Mouse (Mus musculus): ENCODE results near the gene Cldn34c1. TPM values are rescaled to one million over a fixed set of nuclear protein-coding genes. Genes with fewer than 3 reads are reported as not detected.
"Not testable (repeated sequence)": the region's sequence is repeated elsewhere in the genome, so short reads cannot be mapped to it uniquely, and the experiment has no call there.

The Cldn34c1 gene
- total RNA-seq (2021) = 5.0 and 11.2 TPM in 2 replicates
- long read RNA-seq, experiment 1, partial matches to known transcripts = 0 of 2 reads
- long read RNA-seq, experiment 1, other reads (novel, unspliced or antisense) = 1 of 2 reads
- long read RNA-seq, experiment 2, partial matches to known transcripts = 0 of 4 reads
- long read RNA-seq, experiment 2, other reads (novel, unspliced or antisense) = 4 of 4 reads

DNA sequence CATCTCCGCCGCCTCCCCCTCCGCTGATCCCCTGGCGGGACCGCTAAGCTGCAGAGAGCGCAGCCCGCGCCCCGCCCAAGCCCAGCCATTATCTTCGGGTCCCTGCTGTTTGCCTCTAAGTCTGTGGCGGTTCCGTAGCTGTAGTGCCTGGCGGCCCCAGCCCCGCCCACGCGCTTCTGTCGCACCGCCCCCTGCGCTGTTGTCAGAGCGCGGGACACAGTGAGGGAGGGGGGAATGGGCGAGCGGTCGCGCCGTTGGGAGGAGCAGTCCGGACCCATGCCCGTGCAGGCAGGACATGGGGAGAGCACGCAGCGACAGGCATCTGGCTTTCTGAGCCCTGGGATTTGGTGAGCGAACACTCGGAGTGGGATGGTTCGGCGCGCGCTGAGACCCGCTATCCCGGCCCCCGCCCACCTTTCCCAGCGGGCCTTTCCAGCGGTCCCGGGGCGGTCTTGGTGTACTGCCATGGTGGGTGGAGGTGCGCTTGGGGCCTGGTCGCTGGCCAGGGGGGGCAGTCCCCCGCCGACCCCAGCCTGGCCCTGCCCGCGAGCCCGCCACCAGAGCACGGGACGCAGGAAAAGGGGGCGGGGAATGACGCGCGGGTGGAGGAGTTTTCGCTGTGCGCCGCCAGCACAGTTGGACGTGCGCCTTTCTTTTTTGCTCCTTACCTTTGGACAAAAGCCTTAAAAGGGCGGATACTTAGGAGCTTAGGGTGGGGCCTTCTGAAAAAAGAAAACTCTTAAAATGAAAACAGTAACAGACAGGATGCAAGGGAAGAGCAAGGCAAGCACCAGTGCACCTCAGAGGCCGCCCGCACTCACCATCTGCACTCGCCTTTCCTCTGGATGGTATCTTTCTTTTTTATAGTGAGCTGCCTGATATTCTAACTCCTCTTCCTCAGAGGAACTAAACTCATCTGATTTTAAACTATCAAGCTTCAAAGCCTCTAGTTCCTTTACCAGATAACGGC, at the start of gene Cldn34c1:
Gene Cldn34c1 (plus strand): TSS at position 205 of the 970 bp plus-strand sequence.
- DNase-seq = peak; percentile 91

DNA sequence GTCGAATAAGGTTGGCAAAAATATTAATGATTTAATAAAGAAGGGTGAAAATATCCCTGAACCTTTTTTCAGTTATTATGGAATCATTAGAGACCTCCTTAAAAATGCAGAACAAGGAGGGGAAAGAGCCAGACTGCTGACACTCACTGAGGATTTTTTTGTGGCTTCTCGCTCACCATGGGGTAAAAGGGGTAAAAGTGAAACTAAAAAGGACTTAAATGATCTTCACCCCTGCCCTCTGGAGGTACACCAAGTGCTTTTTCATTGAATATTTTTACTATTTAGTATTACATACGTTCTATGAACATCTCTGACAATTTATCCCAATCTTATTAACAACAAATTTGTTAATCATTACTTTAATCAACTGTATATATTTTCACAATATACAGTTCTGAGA, 15.9 kb upstream of the Cldn34c1 start:
- DNase-seq = no peak

DNA sequence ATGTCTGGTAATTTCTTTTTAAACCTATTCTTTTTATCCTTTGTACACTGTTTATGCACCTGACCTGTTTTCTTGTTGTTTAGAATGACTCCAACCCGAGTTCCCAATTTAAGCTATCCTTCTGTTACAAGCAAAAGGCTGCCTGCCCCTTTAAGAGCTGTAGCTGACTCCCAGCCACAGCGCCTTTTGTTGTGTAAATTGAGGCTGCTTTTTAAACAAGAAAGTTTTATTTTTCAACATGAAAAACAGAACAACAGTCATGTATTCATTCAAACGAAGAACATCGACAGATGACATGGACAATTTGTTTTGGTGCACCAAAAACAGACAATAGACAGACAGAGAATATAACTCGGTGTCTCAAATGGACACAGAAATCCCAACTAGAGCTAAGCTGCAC, 489 bp upstream of the Cldn34c1 start:
- peak; percentile 7 for DNase-seq

DNA sequence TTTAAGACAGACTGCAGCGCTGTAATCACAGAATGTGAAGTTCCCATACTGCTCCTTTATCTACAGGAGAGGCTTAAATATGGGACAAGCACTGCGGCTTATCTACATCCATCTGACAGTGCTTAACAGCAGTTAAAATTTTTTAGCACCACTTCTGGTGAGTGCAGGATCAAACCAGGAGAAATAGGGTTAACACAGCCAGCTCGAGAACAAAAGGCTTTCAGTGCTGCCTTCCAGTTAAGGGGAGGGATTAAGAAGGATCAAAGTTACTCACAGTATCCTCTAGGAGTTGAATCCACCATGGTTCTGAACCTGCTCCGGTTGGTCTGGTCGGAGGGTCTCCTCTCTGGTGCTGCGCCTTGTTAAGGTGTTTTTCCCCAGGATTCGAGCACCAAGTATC, 1.4 kb downstream of the Cldn34c1 start:
- peak; percentile 8 for DNase-seq

DNA sequence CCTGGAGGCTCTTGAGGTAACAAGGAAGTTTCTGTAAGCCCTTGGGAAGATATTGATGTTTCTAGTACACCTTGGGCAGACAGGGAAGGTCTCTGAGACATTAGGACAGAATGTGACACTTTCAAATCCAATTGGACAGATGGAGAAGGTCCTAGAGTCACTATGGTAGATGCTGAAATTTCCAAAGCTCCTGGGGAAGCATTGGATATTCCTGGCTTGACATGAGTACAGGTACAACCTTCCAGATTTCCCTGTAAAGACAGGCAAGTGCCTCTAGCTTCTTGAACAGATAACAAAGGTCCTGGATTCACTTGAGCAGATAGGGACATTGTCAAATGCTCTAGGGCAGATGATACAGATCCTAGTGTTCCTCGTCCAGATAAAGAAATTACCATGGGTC, 119.1 kb downstream of the Cldn34c1 start, which contains the start of gene Srsx:
Gene Srsx (minus strand): TSS at position 101 of the 400 bp plus-strand sequence.
- not testable (repeated sequence) for DNase-seq

Other genes with a start within 250 kb of the Cldn34c1 start
- gene Gm17521, start 73.8 kb upstream of the Cldn34c1 start, total RNA-seq (2021) = not detected in 2 replicates
- not detected in 2 replicates for gene Srsx, start 119.0 kb downstream of the Cldn34c1 start, total RNA-seq (2021)
- gene Gm17577, start 143.4 kb downstream of the Cldn34c1 start, total RNA-seq (2021) = not detected in 2 replicates